Mouse (Mus musculus) stomach, postnatal 0 days (tissue): ENCODE results near the gene Lrp1. TPM values are rescaled to one million over a fixed set of nuclear protein-coding genes. Genes with fewer than 3 reads are reported as not detected.

Source experiments
- ATAC-seq: fragments of 200-750 bp; cut with Nextera tagmentation; 2 replicates; pipeline ENCODE4 v1.8.0; 2017; ENCODE audit not compliant: low FRiP score, low TSS enrichment
- DNase-seq: peaks from one replicate; pipeline ENCODE4 v3.0.0-alpha.2; 2016; ENCODE audit warnings: low spot score
- H3K27ac ChIP-seq: fragments of 300-500 bp; sonication (generic); replicated peaks from 2 replicates; pipeline ENCODE4 v1.5.1; 2014; ENCODE audit warnings: mild to moderate bottlenecking, control low read depth
- H3K27me3 ChIP-seq: fragments of 300-500 bp; sonication (generic); 2 replicates; pipeline ENCODE4 v1.6.1; 2014; ENCODE audit warnings: low read length; ENCODE audit not compliant: control insufficient read depth, insufficient read depth
- H3K36me3 ChIP-seq: fragments of 300-500 bp; sonication (generic); 2 replicates; pipeline ENCODE4 v1.6.1; 2014; ENCODE audit warnings: low read length, mixed read lengths; ENCODE audit not compliant: control insufficient read depth, insufficient read depth
- H3K4me1 ChIP-seq: fragments of 300-500 bp; sonication (generic); replicated peaks from 2 replicates; pipeline ENCODE4 v1.6.1; 2014; ENCODE audit warnings: antibody characterized with exemption; ENCODE audit not compliant: control insufficient read depth, insufficient read depth
- H3K4me2 ChIP-seq: fragments of 300-500 bp; sonication (generic); replicated peaks from 2 replicates; pipeline ENCODE4 v1.6.1; 2014; ENCODE audit warnings: low read depth, mild to moderate bottlenecking, control low read depth, moderate library complexity
- H3K4me3 ChIP-seq: fragments of 300-500 bp; sonication (generic); 2 replicates; pipeline ENCODE4 v1.5.1; 2014; ENCODE audit warnings: low read depth, low read length, control low read depth
- H3K9ac ChIP-seq: fragments of 300-500 bp; sonication (generic); 2 replicates; pipeline ENCODE4 v1.6.1; 2014; ENCODE audit warnings: mild to moderate bottlenecking, low read length, control low read depth, mixed read lengths
- H3K9me3 ChIP-seq: fragments of 300-500 bp; sonication (generic); 2 replicates; pipeline ENCODE4 v1.6.1; 2016; ENCODE audit warnings: low read length; ENCODE audit not compliant: control insufficient read depth
- CTCF ChIP-seq: IDR thresholded peaks from 2 replicates; pipeline ENCODE4 v1.5.1; 2016; ENCODE audit warnings: antibody characterized with exemption, low read depth, mild to moderate bottlenecking, moderate library complexity
- EP300 ChIP-seq: optimal IDR thresholded peaks from 2 replicates; pipeline ENCODE3; 2016; ENCODE audit warnings: antibody characterized with exemption
- WGBS: fragments of 180-500 bp; shearing (Covaris S2); extraction: QIAGEN DNeasy Blood & Tissue Kit; methylation state at CpG from one replicate; pipeline ENCODE4 v1.1.7; 2014; 5-methylcytosine and 5-hydroxymethylcytosine counted together
- polyA plus RNA-seq: library from polyadenylated mRNA; unstranded; fragments of >200 nt; fragmentation: Nextera tagmentation; extraction: Ambion mirVana; gene quantifications from 2 replicates; pipeline ENCODE4 v1.2.1, GENCODE M21; 2015

The Lrp1 gene
- polyA plus RNA-seq, 1 experiment from 2014 or later = 32.7 TPM

DNA sequence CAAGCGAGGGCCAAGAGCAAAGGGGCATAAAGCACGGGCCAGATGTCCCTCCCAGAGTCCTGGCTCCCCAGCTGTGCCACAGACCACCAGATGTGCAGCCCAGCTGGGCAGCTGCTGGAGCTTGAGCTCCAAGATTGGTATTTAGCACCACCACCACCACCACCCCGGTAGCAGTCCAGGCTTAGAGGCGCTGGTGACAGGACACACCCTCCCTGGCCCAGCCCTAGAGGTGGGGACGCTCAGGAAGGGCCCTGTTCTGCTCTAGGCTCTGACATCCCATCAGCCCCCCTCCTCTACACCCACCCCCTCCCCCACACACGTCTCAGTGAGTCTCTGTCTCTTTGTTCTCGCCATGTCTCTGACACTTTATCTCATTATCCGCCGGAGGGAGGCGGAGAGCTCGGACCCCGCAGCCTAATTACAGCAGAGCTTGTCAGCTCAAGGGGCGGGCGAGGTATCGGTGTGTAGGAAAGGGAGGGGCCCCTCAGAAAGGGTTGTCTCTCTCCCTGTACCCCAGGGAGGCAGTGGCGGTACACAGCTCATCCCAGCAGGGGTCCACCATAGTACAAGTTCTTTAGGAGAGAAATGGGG is 107.4 kb downstream of the Lrp1 start:
- Histone ChIP-seq H3K4me1 (peaks cover 23% of the 10 kb centered on the region), H3K9me3 (no peaks in the 10 kb centered on the region), H3K9ac (peak overlapping the region; percentile 47; the same call in 1 of the 2 replicates), H3K4me3 (peak overlapping the region; percentile 29), H3K36me3 (peaks cover 5% of the 10 kb centered on the region; the same call in 1 of the 2 replicates), H3K27ac (no peak overlapping the region), H3K27me3 (peaks cover 6% of the 10 kb centered on the region; the same call in 1 of the 2 replicates), H3K4me2 (peak overlapping the region; percentile 66)
- DNase-seq (peak; percentile 52), ATAC-seq (0 out of 2 replicates have a peak, but pooled peaks have one; percentile 16)
- whole genome bisulfite sequencing = 6% methylated on average over 16 of the region's 16 CpGs
- TF ChIP-seq CTCF (no peak), EP300 (no peak)

DNA sequence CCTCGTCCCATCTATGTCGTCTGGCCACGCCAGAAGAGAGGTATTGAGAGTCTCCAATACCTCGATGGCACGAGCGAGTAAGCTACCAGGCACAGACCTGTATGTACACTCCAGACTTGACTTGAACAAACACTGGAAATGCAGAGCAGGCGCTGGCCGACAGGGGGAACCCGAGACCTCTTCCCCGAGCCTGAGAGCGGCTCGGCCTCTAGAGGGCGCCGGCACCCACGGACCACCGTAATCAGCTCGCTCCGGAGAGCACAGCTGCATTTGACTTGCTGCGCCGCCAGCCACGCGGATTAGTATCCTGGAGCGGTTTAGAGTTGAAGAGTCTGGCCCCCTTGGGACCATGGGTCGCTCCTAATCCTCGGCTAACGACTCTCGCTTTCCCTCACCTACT is 108.1 kb downstream of the Lrp1 start:
- Histone ChIP-seq H3K4me1 (peaks cover 23% of the 10 kb centered on the region), H3K36me3 (no peaks in the 10 kb centered on the region), H3K27me3 (peaks cover 6% of the 10 kb centered on the region; the same call in 1 of the 2 replicates), H3K9me3 (no peaks in the 10 kb centered on the region), H3K4me2 (peak overlapping the region; percentile 94), H3K4me3 (peak overlapping the region; percentile 29), H3K27ac (no peak overlapping the region), H3K9ac (peak overlapping the region; percentile 47; the same call in 1 of the 2 replicates)
- peak; percentile 100 for TF ChIP-seq CTCF
- TF ChIP-seq EP300 = no peak
- WGBS = 1% methylated on average over 27 of the region's 27 CpGs
- peak; percentile 97 for DNase-seq
- ATAC-seq = peak; percentile 74

DNA sequence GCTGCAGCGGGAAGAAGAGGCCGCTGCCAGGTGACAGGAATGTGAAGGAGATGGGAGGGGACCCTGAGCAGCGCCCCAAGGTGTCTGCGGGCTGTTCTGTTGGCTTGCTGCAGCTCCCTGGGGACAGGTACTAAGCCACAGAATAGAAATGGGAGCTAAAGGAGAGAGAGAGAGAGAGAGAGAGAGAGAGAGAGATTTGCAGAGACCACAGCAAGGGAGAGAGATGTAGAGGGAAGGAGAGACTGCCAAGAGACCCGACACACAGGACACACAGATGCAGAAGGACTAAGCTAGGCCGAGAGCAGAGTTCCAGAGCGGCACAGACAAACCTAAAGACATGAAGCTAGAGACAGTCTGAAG is 108.7 kb downstream of the Lrp1 start:
- DNase-seq (no peak), ATAC-seq (no peak)
- Histone ChIP-seq H3K27me3 (peaks cover 6% of the 10 kb centered on the region; the same call in 1 of the 2 replicates), H3K4me2 (peak overlapping the region; percentile 94), H3K36me3 (no peaks in the 10 kb centered on the region), H3K4me3 (peak overlapping the region; percentile 55), H3K9ac (no peak overlapping the region), H3K9me3 (no peaks in the 10 kb centered on the region), H3K27ac (no peak overlapping the region), H3K4me1 (peaks cover 23% of the 10 kb centered on the region)
- no peak for TF ChIP-seq EP300
- TF ChIP-seq CTCF = no peak; the same call in 1 of the 2 replicates
- 9% methylated on average over 7 of the region's 7 CpGs for WGBS

- Histone ChIP-seq H3K27ac (no peak overlapping the region), H3K9ac (peak overlapping the region; percentile 38; the same call in 1 of the 2 replicates), H3K36me3 (no peaks in the 10 kb centered on the region), H3K27me3 (peaks cover 6% of the 10 kb centered on the region; the same call in 1 of the 2 replicates), H3K4me3 (peak overlapping the region; percentile 55), H3K4me2 (peak overlapping the region; percentile 94), H3K9me3 (no peaks in the 10 kb centered on the region), H3K4me1 (peaks cover 17% of the 10 kb centered on the region)
- DNase-seq = no peak
- no peak for TF ChIP-seq EP300
- TF ChIP-seq CTCF = no peak
- no peak for ATAC-seq
- WGBS = under 1% methylated on average over 44 of the region's 46 CpGs
Observed at GRCm38 (mm10) chr10:127511634-127512306, 109.2 kb downstream of the Lrp1 start.

DNA sequence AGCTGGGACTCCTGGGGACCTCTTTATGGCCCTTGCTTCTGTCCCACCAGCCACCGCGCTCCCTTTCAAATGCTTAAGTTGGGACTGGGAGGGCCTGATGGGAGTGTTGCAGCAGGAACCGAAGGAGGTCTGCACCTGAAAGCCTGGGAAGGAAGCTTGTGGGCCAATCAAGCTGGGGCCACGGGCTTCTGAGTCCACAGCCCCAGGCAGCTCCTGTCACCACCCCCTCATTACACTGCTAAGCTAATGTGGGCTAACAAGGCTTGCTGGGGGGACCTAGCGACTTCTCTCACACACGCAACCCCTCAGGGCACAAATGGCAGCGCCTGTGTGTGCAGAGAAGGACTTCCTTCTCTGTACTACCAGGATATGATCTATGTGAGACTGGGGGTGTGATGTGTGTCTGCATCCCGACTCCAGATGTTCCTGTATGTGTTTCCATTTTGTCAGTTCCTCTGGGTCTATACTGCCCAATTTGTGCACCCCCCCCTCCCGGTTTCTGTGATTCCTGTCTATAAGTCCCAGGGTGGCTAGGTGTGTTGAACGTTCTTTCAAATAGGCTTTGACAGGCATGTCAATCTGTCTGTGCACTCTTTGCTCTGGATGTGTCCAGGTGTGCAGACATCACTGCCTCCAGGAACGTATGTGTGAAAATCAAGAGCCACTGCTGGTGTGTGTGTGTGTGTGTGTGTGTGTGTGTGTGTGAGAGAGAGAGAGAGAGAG is 109.9 kb downstream of the Lrp1 start:
- no peaks in the 10 kb centered on the region for H3K9me3 ChIP-seq
- no peak for ATAC-seq

More for the DNA sequence above, 109.9 kb downstream of the Lrp1 start:
- no peak for DNase-seq
- H3K36me3 ChIP-seq = no peaks in the 10 kb centered on the region
- 26% methylated on average over 11 of the region's 11 CpGs for WGBS
- no peak for TF ChIP-seq EP300
- no peak for TF ChIP-seq CTCF
- H3K4me1 ChIP-seq = peaks cover 11% of the 10 kb centered on the region
- H3K4me2 ChIP-seq = peak overlapping the region; percentile 94
- H3K27ac ChIP-seq = no peak overlapping the region
- H3K4me3 ChIP-seq = peak overlapping the region; percentile 55
- H3K27me3 ChIP-seq = peaks cover 6% of the 10 kb centered on the region; the same call in 1 of the 2 replicates
- no peak overlapping the region for H3K9ac ChIP-seq
